Mouse (Mus musculus): ENCODE measurements around the gene Gpr88. TPM values are rescaled to one million over a fixed set of nuclear protein-coding genes. Genes with fewer than 3 reads are reported as not detected.

The Gpr88 gene
- polyA plus RNA-seq (2016; fragmentation: Nextera tagmentation; extraction: Ambion mirVana): not detected in 2 replicates

DNA sequence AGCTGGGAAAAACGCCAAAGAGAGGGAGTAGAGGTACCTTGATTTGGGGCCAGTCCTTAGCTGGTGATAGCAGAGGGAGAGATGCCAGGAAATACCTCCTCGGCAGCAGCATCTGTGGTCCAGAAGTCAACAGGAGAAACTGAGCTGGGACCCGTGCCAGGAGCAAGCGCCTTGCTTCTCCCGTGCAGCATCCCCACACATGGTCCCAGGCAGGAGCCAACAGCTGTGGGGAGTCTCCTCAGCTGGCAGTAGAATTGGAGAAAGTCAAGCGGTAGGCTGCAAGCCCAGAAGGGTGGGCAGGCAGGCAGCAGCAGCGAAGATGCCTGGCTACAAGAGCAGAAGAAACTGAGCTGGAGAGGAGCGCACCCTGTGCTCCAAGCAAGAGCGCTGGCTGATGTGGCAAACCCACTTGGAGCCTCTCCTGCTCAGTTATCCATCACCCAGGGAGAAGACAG lies at the start of gene Gpr88:
Gpr88 (minus strand) TSS at position 427 of the 455 bp plus-strand sequence.
- no peaks in the 10 kb centered on the region for H3K9me3 ChIP-seq (replicated peaks)
- H3K36me3 ChIP-seq: no peaks in the 10 kb centered on the region
- WGBS: 3% methylated on average over 9 of the region's 9 CpGs
- 0 out of 2 replicates have a peak within 1 kb of the TSS, but pooled peaks have one; percentile 58 for H3K27ac ChIP-seq (replicated peaks)
- H3K27me3 ChIP-seq (ENCODE audit: low read depth, poor library complexity, severe bottlenecking): peaks cover 74% of the 10 kb centered on the region
- peak within 1 kb of the TSS; percentile 65 for H3K4me3 ChIP-seq
- H3K4me1 ChIP-seq: peaks cover 24% of the 10 kb centered on the region
- peak; percentile 40 for DNase-seq (ENCODE audit: low spot score)

DNA sequence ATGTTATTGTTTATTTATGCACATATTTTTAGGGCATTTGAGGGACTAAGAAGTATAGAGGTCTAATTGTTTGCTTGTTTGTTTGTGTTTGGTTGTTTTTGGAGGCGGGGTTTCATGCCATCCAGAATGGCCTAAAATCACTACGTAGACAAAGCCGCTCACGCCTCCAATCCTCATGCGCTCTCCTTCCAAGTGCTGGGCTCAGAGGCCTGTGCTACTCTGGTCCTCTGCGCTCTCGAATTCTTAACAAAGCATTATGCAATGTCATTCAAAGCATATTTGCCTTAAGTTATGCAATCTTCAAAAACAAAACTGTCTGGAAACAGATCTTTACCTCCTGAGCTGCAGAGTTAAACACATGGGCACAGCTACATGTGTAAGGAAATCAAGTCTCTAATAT lies 49.3 kb upstream of the Gpr88 start:
- Histone ChIP-seq H3K9me3 (replicated peaks) (no peaks in the 10 kb centered on the region), H3K4me3 (no peak overlapping the region), H3K27me3 (ENCODE audit: low read depth, poor library complexity, severe bottlenecking) (no peaks in the 10 kb centered on the region), H3K4me1 (no peaks in the 10 kb centered on the region), H3K36me3 (peaks cover 57% of the 10 kb centered on the region), H3K27ac (replicated peaks) (no peak overlapping the region)
- DNase-seq (ENCODE audit: low spot score): no peak
- 96% methylated on average over 7 of the region's 7 CpGs for WGBS

DNA sequence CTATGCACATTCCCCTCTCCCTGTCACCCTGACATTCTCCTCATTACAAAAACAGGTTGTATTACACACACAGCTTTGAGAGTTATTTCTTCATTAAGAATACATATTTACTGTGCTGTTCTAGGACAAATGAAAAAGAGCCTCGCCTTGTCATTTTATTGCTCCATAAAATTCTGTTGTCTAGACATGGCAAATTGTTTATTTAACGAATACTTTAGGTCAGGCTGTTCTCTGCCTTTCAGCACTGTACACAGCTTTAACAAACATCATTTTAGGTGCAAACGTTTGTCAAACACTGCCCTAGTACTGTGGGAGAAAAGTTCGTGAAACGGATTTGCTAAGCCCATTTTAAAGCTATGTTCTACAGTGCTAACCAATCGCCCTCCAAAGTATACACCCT lies 48.5 kb upstream of the Gpr88 start:
- peaks cover 62% of the 10 kb centered on the region for H3K36me3 ChIP-seq
- H3K4me1 ChIP-seq: no peaks in the 10 kb centered on the region
- H3K9me3 ChIP-seq (replicated peaks): no peaks in the 10 kb centered on the region
- no peak overlapping the region for H3K4me3 ChIP-seq
- DNase-seq (ENCODE audit: low spot score): no peak
- H3K27ac ChIP-seq (replicated peaks): no peak overlapping the region
- 93% methylated on average over 6 of the region's 6 CpGs for WGBS
- H3K27me3 ChIP-seq (ENCODE audit: low read depth, poor library complexity, severe bottlenecking): no peaks in the 10 kb centered on the region

DNA sequence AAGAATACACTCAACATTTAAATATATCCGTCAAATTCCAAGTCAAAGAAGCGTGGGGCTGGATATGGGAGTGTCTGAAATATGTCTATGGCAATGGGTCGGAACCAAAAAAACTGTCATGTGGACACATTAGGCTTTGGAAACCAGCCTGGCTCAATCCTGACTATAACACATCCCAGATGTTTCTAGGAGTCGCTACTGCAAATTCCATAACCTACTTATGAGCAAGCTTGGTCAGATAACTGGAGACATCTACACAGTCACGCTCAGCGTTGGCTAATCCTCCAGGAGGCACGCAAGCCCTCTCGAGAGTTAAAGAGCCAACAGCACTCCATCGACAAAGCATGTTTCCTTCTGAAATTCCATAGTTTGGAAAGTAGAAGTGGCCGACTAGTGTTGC lies 45.4 kb upstream of the Gpr88 start:
- Histone ChIP-seq H3K9me3 (replicated peaks) (no peaks in the 10 kb centered on the region), H3K36me3 (peaks cover 62% of the 10 kb centered on the region), H3K27me3 (ENCODE audit: low read depth, poor library complexity, severe bottlenecking) (no peaks in the 10 kb centered on the region), H3K27ac (replicated peaks) (no peak overlapping the region), H3K4me3 (no peak overlapping the region), H3K4me1 (no peaks in the 10 kb centered on the region)
- no peak for DNase-seq (ENCODE audit: low spot score)
- WGBS: 95% methylated on average over 10 of the region's 10 CpGs

DNA sequence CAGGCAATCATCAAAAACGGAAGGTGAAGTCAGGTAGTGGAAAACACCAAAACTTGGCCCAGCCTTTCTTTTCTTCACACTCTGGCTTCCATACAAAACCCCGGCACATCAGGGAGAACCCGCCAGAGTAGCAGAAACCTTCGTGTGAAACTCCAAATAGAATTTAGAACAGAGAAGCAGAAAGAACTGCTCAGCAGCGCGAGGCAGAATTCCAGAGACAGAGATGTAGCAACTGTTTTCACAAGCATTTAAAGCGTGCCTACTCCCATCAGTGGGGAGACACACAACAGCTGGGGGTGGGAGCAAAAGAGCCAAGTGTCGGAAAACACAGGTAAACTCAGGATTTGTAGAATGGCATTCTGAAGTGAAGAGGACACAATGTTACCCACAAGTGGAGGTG lies 44.7 kb upstream of the Gpr88 start:
- H3K4me3 ChIP-seq: no peak overlapping the region
- no peaks in the 10 kb centered on the region for H3K9me3 ChIP-seq (replicated peaks)
- peaks cover 62% of the 10 kb centered on the region for H3K36me3 ChIP-seq
- H3K4me1 ChIP-seq: no peaks in the 10 kb centered on the region
- H3K27ac ChIP-seq (replicated peaks): no peak overlapping the region
- DNase-seq (ENCODE audit: low spot score): no peak
- no peaks in the 10 kb centered on the region for H3K27me3 ChIP-seq (ENCODE audit: low read depth, poor library complexity, severe bottlenecking)
- WGBS: 94% methylated on average over 8 of the region's 8 CpGs

DNA sequence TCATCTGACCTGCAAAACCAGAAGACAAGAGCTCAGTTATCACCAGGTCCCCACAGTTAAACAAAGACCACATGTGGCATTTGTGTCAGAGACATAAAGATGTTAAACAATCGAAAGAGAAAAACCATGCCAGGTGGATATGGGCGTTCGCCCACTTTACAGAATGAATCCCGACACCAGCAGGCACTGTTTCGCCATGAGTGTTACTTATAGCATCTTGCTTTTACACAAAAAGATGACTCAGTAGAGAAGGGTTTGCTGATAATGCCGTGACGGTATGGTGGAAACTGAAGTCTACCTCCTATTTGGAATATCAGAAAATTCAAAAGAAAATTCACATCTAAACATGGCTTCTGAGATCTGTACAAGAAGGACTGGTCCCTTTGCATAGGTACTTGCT lies 43.9 kb upstream of the Gpr88 start:
- WGBS: 91% methylated on average over 7 of the region's 7 CpGs

DNA sequence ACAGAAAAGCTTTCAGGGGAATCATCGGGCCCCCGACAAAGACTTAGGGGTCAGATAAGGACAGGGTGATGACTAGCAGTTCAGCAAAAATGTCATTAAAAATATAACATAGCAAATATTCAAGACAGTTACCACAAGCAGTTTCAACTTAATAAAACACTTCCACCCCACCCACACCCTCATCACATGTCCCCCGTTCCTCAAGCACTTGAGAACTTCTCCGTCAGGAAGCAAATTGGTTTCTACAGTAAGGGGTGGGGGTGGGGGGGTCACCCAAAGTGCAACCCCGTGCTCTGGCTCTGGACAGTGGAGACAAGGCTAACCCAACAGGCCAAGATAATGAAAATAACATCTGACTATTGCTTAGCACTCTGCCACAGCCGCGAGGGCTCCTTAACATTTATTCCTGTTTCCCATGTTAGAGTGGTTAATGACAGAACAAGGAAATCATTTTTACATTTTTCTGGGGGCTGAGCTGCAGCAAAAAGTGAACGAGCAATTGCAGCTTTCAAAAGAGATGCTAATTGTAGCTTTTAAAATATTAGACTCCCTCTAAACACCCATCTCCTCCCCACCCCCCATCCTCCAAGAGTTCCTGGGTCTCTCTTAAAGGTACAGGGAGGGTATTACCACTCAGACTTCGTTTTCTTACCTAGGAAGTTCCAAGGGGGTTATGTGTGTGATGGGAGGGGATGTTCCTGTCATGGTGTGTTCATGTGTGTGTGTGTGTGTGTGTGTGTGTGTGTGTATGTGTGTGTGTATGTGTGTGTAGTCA lies 36.9 kb upstream of the Gpr88 start:
- 90% methylated on average over 9 of the region's 9 CpGs for WGBS
- Histone ChIP-seq H3K4me1 (no peaks in the 10 kb centered on the region), H3K4me3 (no peak overlapping the region), H3K36me3 (peaks cover 78% of the 10 kb centered on the region), H3K27ac (replicated peaks) (no peak overlapping the region), H3K27me3 (ENCODE audit: low read depth, poor library complexity, severe bottlenecking) (no peaks in the 10 kb centered on the region), H3K9me3 (replicated peaks) (no peaks in the 10 kb centered on the region)
- DNase-seq (ENCODE audit: low spot score): no peak

More for the DNA sequence above, 43.9 kb upstream of the Gpr88 start:
- Histone ChIP-seq H3K27me3 (ENCODE audit: low read depth, poor library complexity, severe bottlenecking) (no peaks in the 10 kb centered on the region), H3K4me1 (no peaks in the 10 kb centered on the region), H3K36me3 (peaks cover 65% of the 10 kb centered on the region), H3K9me3 (replicated peaks) (no peaks in the 10 kb centered on the region), H3K27ac (replicated peaks) (no peak overlapping the region), H3K4me3 (no peak overlapping the region)
- no peak for DNase-seq (ENCODE audit: low spot score)

DNA sequence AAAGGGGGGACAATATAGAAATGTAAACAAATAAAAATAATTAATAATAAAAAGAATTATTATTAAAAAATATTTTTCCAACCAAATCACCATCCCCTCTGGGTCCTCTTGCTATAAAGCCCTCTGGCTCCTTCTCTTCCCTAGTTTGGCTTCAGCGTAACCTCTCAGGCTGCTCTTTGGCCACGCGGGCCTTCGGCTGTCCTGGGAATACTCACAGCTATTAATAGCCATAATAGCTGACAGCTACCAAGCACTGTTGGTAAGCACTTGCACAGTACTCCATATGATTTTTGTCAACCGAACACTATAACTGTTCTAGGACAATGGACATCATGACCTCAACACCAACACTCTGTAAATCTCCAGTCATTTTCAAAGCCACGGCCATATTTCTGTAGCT lies 35.5 kb upstream of the Gpr88 start:
- Histone ChIP-seq H3K27ac (replicated peaks) (no peak overlapping the region), H3K4me1 (peaks cover 3% of the 10 kb centered on the region; the same call in 1 of the 2 replicates), H3K27me3 (ENCODE audit: low read depth, poor library complexity, severe bottlenecking) (no peaks in the 10 kb centered on the region), H3K4me3 (no peak overlapping the region), H3K9me3 (replicated peaks) (no peaks in the 10 kb centered on the region), H3K36me3 (peaks cover 64% of the 10 kb centered on the region)
- 94% methylated on average over 6 of the region's 6 CpGs for WGBS
- no peak for DNase-seq (ENCODE audit: low spot score)

DNA sequence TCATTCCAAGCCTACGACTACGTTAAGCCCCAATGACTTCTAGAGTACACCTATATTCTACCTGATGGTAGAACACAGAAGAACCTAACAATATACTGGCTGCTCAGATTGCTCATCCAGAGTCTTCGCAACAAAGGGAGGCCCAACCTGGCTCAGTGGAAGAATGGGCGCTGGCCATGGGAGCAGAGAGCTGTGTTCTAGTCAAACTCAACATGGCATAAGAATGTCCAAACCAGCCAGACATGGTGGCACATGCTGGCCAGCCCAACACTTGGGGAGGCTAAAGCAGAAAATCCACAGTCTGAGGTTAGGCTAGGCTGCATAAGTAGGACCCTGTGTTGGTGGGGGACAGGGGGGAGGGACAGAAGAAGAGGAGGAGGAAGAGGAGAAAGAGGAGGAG lies 31.4 kb upstream of the Gpr88 start:
- Histone ChIP-seq H3K9me3 (replicated peaks) (no peaks in the 10 kb centered on the region), H3K27me3 (ENCODE audit: low read depth, poor library complexity, severe bottlenecking) (no peaks in the 10 kb centered on the region), H3K36me3 (peaks cover 45% of the 10 kb centered on the region), H3K4me1 (peaks cover 3% of the 10 kb centered on the region; the same call in 1 of the 2 replicates), H3K4me3 (no peak overlapping the region), H3K27ac (replicated peaks) (no peak overlapping the region)
- DNase-seq (ENCODE audit: low spot score): no peak
- WGBS: 93% methylated on average over 4 of the region's 4 CpGs

DNA sequence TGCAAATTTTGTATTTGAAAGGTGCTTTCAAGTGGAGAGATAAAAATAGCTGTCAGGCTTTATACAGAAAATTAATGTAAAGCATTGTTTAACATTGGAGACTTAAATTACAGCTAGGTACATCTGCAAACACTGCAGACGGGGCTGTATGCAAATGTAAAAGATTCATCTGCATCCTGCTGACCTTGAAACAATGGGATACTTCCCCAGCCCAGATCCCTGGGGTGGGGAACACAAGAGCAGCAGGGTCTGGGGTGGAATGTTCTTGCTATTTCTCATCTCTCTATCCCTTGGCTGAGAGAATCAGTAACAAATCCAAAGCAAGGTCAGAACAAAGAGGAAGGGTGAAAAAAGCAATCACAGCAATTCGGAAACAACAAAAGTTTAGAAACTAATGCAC lies 30.7 kb upstream of the Gpr88 start:
- WGBS: 37% methylated on average over 2 of the region's 2 CpGs
- Histone ChIP-seq H3K4me1 (peaks cover 3% of the 10 kb centered on the region; the same call in 1 of the 2 replicates), H3K4me3 (no peak overlapping the region), H3K36me3 (peaks cover 43% of the 10 kb centered on the region), H3K27ac (replicated peaks) (no peak overlapping the region), H3K27me3 (ENCODE audit: low read depth, poor library complexity, severe bottlenecking) (no peaks in the 10 kb centered on the region), H3K9me3 (replicated peaks) (no peaks in the 10 kb centered on the region)
- no peak for DNase-seq (ENCODE audit: low spot score)

DNA sequence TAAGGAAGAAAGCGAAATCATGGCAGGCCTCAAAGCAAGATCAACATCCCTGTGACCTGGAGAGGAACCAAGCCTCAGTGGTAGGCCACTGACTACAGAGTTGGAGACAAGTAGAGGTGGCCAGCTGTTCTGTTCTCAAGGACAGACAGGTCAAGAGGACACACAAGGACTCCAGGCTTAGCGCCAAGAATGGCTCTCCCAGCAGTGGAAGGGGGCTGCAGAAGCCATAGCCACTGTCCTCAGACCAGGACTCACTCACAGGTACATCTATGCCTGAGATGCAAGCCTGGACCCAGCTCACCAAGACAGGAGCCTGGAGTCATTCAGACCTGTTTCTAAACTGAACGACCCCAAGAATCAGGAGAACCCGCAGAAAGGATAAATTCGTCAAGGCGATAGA lies 28.4 kb upstream of the Gpr88 start:
- Histone ChIP-seq H3K36me3 (peaks cover 43% of the 10 kb centered on the region), H3K27ac (replicated peaks) (no peak overlapping the region)
- 93% methylated on average over 6 of the region's 6 CpGs for WGBS

DNA sequence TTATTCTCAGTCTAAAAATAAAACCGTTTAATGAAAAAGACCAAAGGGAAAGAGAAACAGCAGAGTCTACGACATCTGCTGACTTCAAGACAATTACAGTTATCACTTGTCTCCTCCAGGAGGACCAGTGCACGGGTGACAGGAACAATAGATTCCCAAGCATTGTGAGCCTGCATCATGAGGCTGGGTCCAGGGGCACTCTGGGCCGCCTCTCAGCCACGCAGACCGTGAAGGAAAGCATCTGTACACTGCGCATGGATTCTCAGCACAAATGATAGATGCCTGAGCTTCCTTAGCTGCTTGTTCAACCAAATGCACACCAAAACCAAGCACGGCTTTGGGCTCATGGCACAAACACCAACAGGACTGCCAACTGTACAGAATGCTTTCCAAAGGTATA lies 23.8 kb upstream of the Gpr88 start:
- Histone ChIP-seq H3K9me3 (replicated peaks) (no peaks in the 10 kb centered on the region), H3K4me1 (no peaks in the 10 kb centered on the region), H3K27me3 (ENCODE audit: low read depth, poor library complexity, severe bottlenecking) (no peaks in the 10 kb centered on the region), H3K36me3 (peaks cover 35% of the 10 kb centered on the region), H3K4me3 (no peak overlapping the region), H3K27ac (replicated peaks) (no peak overlapping the region)
- 85% methylated on average over 8 of the region's 8 CpGs for WGBS
- DNase-seq (ENCODE audit: low spot score): no peak

More for the DNA sequence above, 28.4 kb upstream of the Gpr88 start:
- no peaks in the 10 kb centered on the region for H3K27me3 ChIP-seq (ENCODE audit: low read depth, poor library complexity, severe bottlenecking)
- no peaks in the 10 kb centered on the region for H3K9me3 ChIP-seq (replicated peaks)
- DNase-seq (ENCODE audit: low spot score): no peak
- no peak overlapping the region for H3K4me3 ChIP-seq
- peaks cover 3% of the 10 kb centered on the region; the same call in 1 of the 2 replicates for H3K4me1 ChIP-seq

DNA sequence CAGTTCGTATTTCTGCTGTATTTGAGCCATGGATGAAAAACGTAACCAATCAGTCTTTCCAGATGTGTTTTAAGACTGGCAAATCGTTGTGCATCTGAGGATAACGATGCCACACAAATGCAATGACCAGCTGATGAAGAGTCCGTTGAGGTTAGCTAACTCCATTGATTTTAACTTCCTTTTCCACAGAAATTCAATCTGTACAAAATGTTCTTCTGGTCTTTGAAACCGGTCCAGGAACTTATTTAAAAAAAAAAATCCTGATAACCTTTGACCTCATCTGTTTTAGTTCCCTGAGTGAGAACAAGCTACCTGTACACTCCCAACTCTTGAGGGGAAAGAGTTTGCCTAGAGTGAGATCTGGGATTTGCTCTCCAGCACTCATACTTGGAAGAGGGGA lies 18.4 kb upstream of the Gpr88 start:
- Histone ChIP-seq H3K9me3 (replicated peaks) (no peaks in the 10 kb centered on the region), H3K36me3 (peaks cover 4% of the 10 kb centered on the region; the same call in 1 of the 2 replicates)
- 91% methylated on average over 6 of the region's 6 CpGs for WGBS

More for the DNA sequence above, 18.4 kb upstream of the Gpr88 start:
- no peak overlapping the region for H3K27ac ChIP-seq (replicated peaks)
- DNase-seq (ENCODE audit: low spot score): no peak
- no peaks in the 10 kb centered on the region for H3K27me3 ChIP-seq (ENCODE audit: low read depth, poor library complexity, severe bottlenecking)
- H3K4me3 ChIP-seq: no peak overlapping the region
- H3K4me1 ChIP-seq: no peaks in the 10 kb centered on the region
